Mouse (Mus musculus) hindbrain, embryonic 14.5 days (tissue): ENCODE measurements around the gene Cdkn2aip. TPM values are rescaled to one million over a fixed set of nuclear protein-coding genes. Genes with fewer than 3 reads are reported as not detected.
A peak's percentile ranks its signal among the peaks of the same experiment; 100 is the strongest.

ENCODE experiments used
- ATAC-seq: fragments of 200-750 bp; cut with Nextera tagmentation; 2 replicates; pipeline ENCODE4 v1.8.0; 2017; ENCODE audit warnings: moderate number of reproducible peaks, mild to moderate bottlenecking, moderate TSS enrichment, moderate library complexity; ENCODE audit not compliant: low FRiP score
- DNase-seq: peaks from one replicate; pipeline ENCODE4 v3.0.0-alpha.2; 2015; ENCODE audit warnings: low spot score
- H3K27ac ChIP-seq: fragments of 300-500 bp; sonication (generic); 2 replicates; pipeline ENCODE4 v1.5.1; 2014; ENCODE audit warnings: mild to moderate bottlenecking, moderate library complexity
- H3K27me3 ChIP-seq: fragments of 300-500 bp; sonication (generic); 2 replicates; pipeline ENCODE4 v1.6.1; 2014; ENCODE audit warnings: mild to moderate bottlenecking, low read length, mixed read lengths; ENCODE audit not compliant: control insufficient read depth, insufficient read depth
- H3K36me3 ChIP-seq: fragments of 300-500 bp; sonication (generic); replicated peaks from 2 replicates; pipeline ENCODE4 v1.6.1; 2014; ENCODE audit not compliant: control insufficient read depth, insufficient read depth
- H3K4me1 ChIP-seq: fragments of 300-500 bp; sonication (generic); replicated peaks from 2 replicates; pipeline ENCODE4 v1.6.1; 2014; ENCODE audit warnings: antibody characterized with exemption, low read length, mixed read lengths; ENCODE audit not compliant: control insufficient read depth, insufficient read depth
- H3K4me2 ChIP-seq: fragments of 300-500 bp; sonication (generic); replicated peaks from 2 replicates; pipeline ENCODE4 v1.6.1; 2014; ENCODE audit warnings: mild to moderate bottlenecking, moderate library complexity
- H3K4me3 ChIP-seq: fragments of 300-500 bp; sonication (generic); replicated peaks from 2 replicates; pipeline ENCODE4 v1.5.1; 2014; ENCODE audit warnings: mild to moderate bottlenecking, low read length
- H3K9ac ChIP-seq: fragments of 300-500 bp; sonication (generic); 2 replicates; pipeline ENCODE4 v1.6.1; 2014
- H3K9me3 ChIP-seq: fragments of 300-500 bp; sonication (generic); 2 replicates; pipeline ENCODE4 v1.6.1; 2016; ENCODE audit warnings: low read length; ENCODE audit not compliant: control insufficient read depth
- WGBS: fragments of 180-500 bp; shearing (Covaris S2); extraction: QIAGEN DNeasy Blood & Tissue Kit; methylation state at CpG from one replicate; pipeline ENCODE4 v1.1.7; 2014; 5-methylcytosine and 5-hydroxymethylcytosine counted together
- polyA plus RNA-seq: library from polyadenylated mRNA; unstranded; fragments of >200 nt; fragmentation: Nextera tagmentation; extraction: Ambion mirVana; gene quantifications from 2 replicates; pipeline ENCODE4 v1.2.1, GENCODE M21; 2014

The Cdkn2aip gene
- polyA plus RNA-seq, 1 experiment from 2014 or later, result 34.6 TPM

GRCm38 (mm10) chr8:47689704-47690326, 23.9 kb downstream of the Cdkn2aip start:
- Histone ChIP-seq H3K36me3 (no peaks in the 10 kb centered on the region), H3K4me3 (no peak overlapping the region), H3K27ac (no peak overlapping the region), H3K4me2 (no peak overlapping the region), H3K4me1 (no peaks in the 10 kb centered on the region), H3K27me3 (no peaks in the 10 kb centered on the region; the same call in 1 of the 2 replicates), H3K9ac (no peak overlapping the region), H3K9me3 (0 out of 2 replicates have a peak, but pooled peaks cover 4% of the 10 kb centered on the region)
- DNase-seq (no peak), ATAC-seq (no peak)
- WGBS, result 58% methylated on average over 12 of the region's 12 CpGs

GRCm38 (mm10) chr8:47684441-47684840, 29.3 kb downstream of the Cdkn2aip start:
- no peaks in the 10 kb centered on the region for H3K9me3 ChIP-seq
- H3K27ac ChIP-seq, result no peak overlapping the region
- WGBS, result 89% methylated on average over 5 of the region's 5 CpGs
- no peaks in the 10 kb centered on the region for H3K27me3 ChIP-seq
- no peaks in the 10 kb centered on the region for H3K36me3 ChIP-seq
- H3K4me2 ChIP-seq, result no peak overlapping the region
- H3K9ac ChIP-seq, result no peak overlapping the region
- H3K4me3 ChIP-seq, result no peak overlapping the region
- ATAC-seq (no peak), DNase-seq (no peak)
- no peaks in the 10 kb centered on the region for H3K4me1 ChIP-seq

GRCm38 (mm10) chr8:47683994-47684393, 29.7 kb downstream of the Cdkn2aip start:
- H3K4me3 ChIP-seq, result no peak overlapping the region
- WGBS, result 91% methylated on average over 9 of the region's 9 CpGs
- DNase-seq, result no peak

GRCm38 (mm10) chr8:47680306-47680705, 33.4 kb downstream of the Cdkn2aip start:
- Histone ChIP-seq H3K4me3 (no peak overlapping the region), H3K9ac (no peak overlapping the region), H3K36me3 (no peaks in the 10 kb centered on the region), H3K27ac (no peak overlapping the region), H3K27me3 (no peaks in the 10 kb centered on the region), H3K9me3 (no peaks in the 10 kb centered on the region), H3K4me2 (no peak overlapping the region), H3K4me1 (no peaks in the 10 kb centered on the region)
- no peak for DNase-seq
- 83% methylated on average over 4 of the region's 4 CpGs for WGBS
- no peak for ATAC-seq

More at GRCm38 (mm10) chr8:47683994-47684393, 29.7 kb downstream of the Cdkn2aip start:
- H3K27ac ChIP-seq, result no peak overlapping the region
- no peak overlapping the region for H3K4me2 ChIP-seq
- H3K36me3 ChIP-seq, result no peaks in the 10 kb centered on the region
- ATAC-seq, result no peak
- no peak overlapping the region for H3K9ac ChIP-seq
- no peaks in the 10 kb centered on the region for H3K4me1 ChIP-seq
- H3K9me3 ChIP-seq, result no peaks in the 10 kb centered on the region
- H3K27me3 ChIP-seq, result no peaks in the 10 kb centered on the region

GRCm38 (mm10) chr8:47679603-47680002, 34.1 kb downstream of the Cdkn2aip start:
- Histone ChIP-seq H3K4me3 (no peak overlapping the region), H3K36me3 (no peaks in the 10 kb centered on the region), H3K4me1 (no peaks in the 10 kb centered on the region), H3K27me3 (no peaks in the 10 kb centered on the region), H3K9me3 (no peaks in the 10 kb centered on the region), H3K27ac (no peak overlapping the region), H3K4me2 (no peak overlapping the region), H3K9ac (no peak overlapping the region)
- ATAC-seq (no peak), DNase-seq (no peak)
- 78% methylated on average over 1 of the region's 1 CpGs for WGBS

- Histone ChIP-seq H3K9ac (peak overlapping the region; percentile 86; the same call in 1 of the 2 replicates), H3K27ac (no peak overlapping the region), H3K27me3 (no peaks in the 10 kb centered on the region), H3K36me3 (no peaks in the 10 kb centered on the region), H3K9me3 (no peaks in the 10 kb centered on the region), H3K4me1 (no peaks in the 10 kb centered on the region), H3K4me2 (peak overlapping the region; percentile 70), H3K4me3 (peak overlapping the region; percentile 89; the same call in 1 of the 2 replicates)
- 42% methylated on average over 2 of the region's 2 CpGs for WGBS
- no peak for DNase-seq
- ATAC-seq, result no peak
Measured at GRCm38 (mm10) chr8:47676631-47677030, 37.1 kb downstream of the Cdkn2aip start.

- no peaks in the 10 kb centered on the region for H3K4me1 ChIP-seq
- H3K36me3 ChIP-seq, result no peaks in the 10 kb centered on the region
- no peak for ATAC-seq
- peak overlapping the region; percentile 89 for H3K4me3 ChIP-seq
- H3K4me2 ChIP-seq, result peak overlapping the region; percentile 70
- no peak for DNase-seq
- H3K27ac ChIP-seq, result no peak overlapping the region
- peak overlapping the region; percentile 86 for H3K9ac ChIP-seq
- H3K27me3 ChIP-seq, result no peaks in the 10 kb centered on the region
- WGBS, result 3% methylated on average over 15 of the region's 15 CpGs
- no peaks in the 10 kb centered on the region for H3K9me3 ChIP-seq
Measured at GRCm38 (mm10) chr8:47676224-47676623, 37.5 kb downstream of the Cdkn2aip start.

- DNase-seq, result peak; percentile 62
- ATAC-seq, result 0 out of 2 replicates have a peak, but pooled peaks have one; percentile 0
- peak overlapping the region; percentile 70 for H3K4me2 ChIP-seq
- H3K9ac ChIP-seq, result peak overlapping the region; percentile 86
- H3K9me3 ChIP-seq, result no peaks in the 10 kb centered on the region
- H3K4me3 ChIP-seq, result peak overlapping the region; percentile 89
- H3K27me3 ChIP-seq, result no peaks in the 10 kb centered on the region
- no peaks in the 10 kb centered on the region for H3K36me3 ChIP-seq
- H3K4me1 ChIP-seq, result no peaks in the 10 kb centered on the region
- H3K27ac ChIP-seq, result peak overlapping the region; percentile 91
- WGBS, result 2% methylated on average over 20 of the region's 20 CpGs
Measured at GRCm38 (mm10) chr8:47675786-47676185, 37.9 kb downstream of the Cdkn2aip start.

GRCm38 (mm10) chr8:47674777-47675710, 38.7 kb downstream of the Cdkn2aip start, which contains the start of gene Ing2:
TSS of gene Ing2 (minus strand) at chr8:47675556.
- ATAC-seq (peak; percentile 94), DNase-seq (peak; percentile 100)
- under 1% methylated on average over 94 of the region's 106 CpGs for WGBS

More at GRCm38 (mm10) chr8:47674777-47675710, 38.7 kb downstream of the Cdkn2aip start, which contains the start of gene Ing2:
- Histone ChIP-seq H3K9me3 (no peaks in the 10 kb centered on the region), H3K4me3 (peak within 1 kb of the TSS; percentile 89), H3K4me2 (peak within 1 kb of the TSS; percentile 70), H3K27me3 (no peaks in the 10 kb centered on the region), H3K27ac (peak within 1 kb of the TSS; percentile 94), H3K9ac (peak within 1 kb of the TSS; percentile 86), H3K4me1 (no peaks in the 10 kb centered on the region), H3K36me3 (no peaks in the 10 kb centered on the region)
